Mouse (Mus musculus) MEL (cell line): ENCODE results near the gene Psmc5. TPM values are rescaled to one million over a fixed set of nuclear protein-coding genes. Genes with fewer than 3 reads are reported as not detected.

Source experiments
- DNase-seq: peaks from one replicate; pipeline ENCODE4 v3.0.0; 2011; ENCODE audit warnings: low read depth, low spot score
- H3K27ac ChIP-seq: 2 replicates; pipeline ENCODE4 v1.5.1; 2012; ENCODE audit warnings: low read depth, mild to moderate bottlenecking, control low read depth, low read length, moderate library complexity; ENCODE audit not compliant: control insufficient read depth
- H3K27me3 ChIP-seq, 2 experiments: fragments of 150-350 bp in 1 of 2; sonication (generic) in 1 of 2; 2 replicates each; pipeline ENCODE4 v1.6.1; 2012; ENCODE audit warnings: low read length in 2 of 2, mild to moderate bottlenecking in 2 of 2, improper control_type of control experiment in 1 of 2, moderate library complexity in 1 of 2; ENCODE audit not compliant: insufficient read depth in 2 of 2, control insufficient read depth in 1 of 2
- H3K36me3 ChIP-seq, 2 experiments: 2 replicates each; pipeline ENCODE4 v1.6.1; 2012 to 2014; ENCODE audit warnings: low read length in 2 of 2, improper control_type of control experiment in 1 of 2, inconsistent platforms in 1 of 2, mild to moderate bottlenecking in 1 of 2; ENCODE audit not compliant: insufficient read depth in 2 of 2, control insufficient read depth in 1 of 2
- H3K4me1 ChIP-seq, 2 experiments: fragments of 150-350 bp in 1 of 2; sonication (generic) in 1 of 2; 2 replicates each; pipeline ENCODE4 v1.6.1; 2012; ENCODE audit warnings: low read length in 2 of 2, improper control_type of control experiment in 1 of 2, mild to moderate bottlenecking in 1 of 2; ENCODE audit not compliant: insufficient read depth in 2 of 2, control insufficient read depth in 1 of 2
- H3K4me3 ChIP-seq, 2 experiments: fragments of 150-350 bp in 1 of 2; sonication (generic) in 1 of 2; 2 replicates each; pipeline ENCODE4 v1.5.1; 2012; ENCODE audit warnings: low read depth in 2 of 2, low read length in 2 of 2, mild to moderate bottlenecking in 2 of 2, moderate library complexity in 2 of 2, control low read depth in 1 of 2, improper control_type of control experiment in 1 of 2; ENCODE audit not compliant: control insufficient read depth in 1 of 2, insufficient read depth in 1 of 2
- H3K79me2 ChIP-seq: 2 replicates; pipeline ENCODE4 v1.6.1; 2012; ENCODE audit warnings: mild to moderate bottlenecking, low read length, moderate library complexity; ENCODE audit not compliant: control insufficient read depth, poor library complexity, insufficient read depth
- H3K9ac ChIP-seq: 2 replicates; pipeline ENCODE4 v1.6.1; 2012; ENCODE audit warnings: low read depth, mild to moderate bottlenecking, control low read depth, low read length, moderate library complexity; ENCODE audit not compliant: control insufficient read depth, poor library complexity, severe bottlenecking
- H3K9me3 ChIP-seq: fragments of 150-350 bp; sonication (generic); replicated peaks from 2 replicates; pipeline ENCODE4 v1.6.1; 2012; ENCODE audit warnings: mild to moderate bottlenecking, low read length, improper control_type of control experiment, moderate library complexity; ENCODE audit not compliant: insufficient read depth
- BHLHE40 ChIP-seq: IDR thresholded peaks from 2 replicates; pipeline ENCODE4 v1.6.1; 2012; ENCODE audit warnings: low read depth, mild to moderate bottlenecking, inconsistent platforms, low read length, improper control_type of control experiment, borderline replicate concordance
- CHD1 ChIP-seq: IDR thresholded peaks from 2 replicates; pipeline ENCODE4 v1.6.1; 2012; ENCODE audit warnings: low read depth, mild to moderate bottlenecking, inconsistent platforms, low read length, improper control_type of control experiment
- CTCF ChIP-seq, 3 experiments: IDR thresholded peaks in 2 of 3; conservative IDR thresholded peaks in 1 of 3; 2 replicates each; pipeline ENCODE4 v1.5.1; 2011 to 2012; ENCODE audit warnings: low read length in 3 of 3, low read depth in 2 of 3, mild to moderate bottlenecking in 2 of 3, improper control_type of control experiment in 1 of 3, inconsistent platforms in 1 of 3, mixed read lengths in 1 of 3, moderate library complexity in 1 of 3; ENCODE audit not compliant: control insufficient read depth in 1 of 3, insufficient read depth in 1 of 3, poor library complexity in 1 of 3, severe bottlenecking in 1 of 3
- E2F4 ChIP-seq: IDR thresholded peaks from 2 replicates; pipeline ENCODE4 v1.6.1; 2011; ENCODE audit warnings: low read depth, low read length, improper control_type of control experiment, borderline replicate concordance
- EP300 ChIP-seq, 2 experiments: IDR thresholded peaks; 2 replicates each; pipeline ENCODE4 v1.6.1; 2011; ENCODE audit warnings: improper control_type of control experiment in 2 of 2, low read length in 2 of 2, low read depth in 1 of 2, mild to moderate bottlenecking in 1 of 2
- GATA1 ChIP-seq: IDR thresholded peaks from 2 replicates; pipeline ENCODE4 v1.6.1; 2011; ENCODE audit warnings: low read depth, low read length, improper control_type of control experiment
- KAT2A ChIP-seq: conservative IDR thresholded peaks from 2 replicates; pipeline ENCODE4 v1.6.1; 2012; ENCODE audit warnings: low read depth, low read length, improper control_type of control experiment, inconsistent platforms
- MAFK ChIP-seq: IDR thresholded peaks from 2 replicates; pipeline ENCODE4 v1.6.1; 2011; ENCODE audit warnings: low read depth, mild to moderate bottlenecking, low read length, improper control_type of control experiment, borderline replicate concordance
- MAX ChIP-seq: IDR thresholded peaks from 2 replicates; pipeline ENCODE4 v1.6.1; 2011; ENCODE audit warnings: low read length, improper control_type of control experiment
- MEF2A ChIP-seq: IDR thresholded peaks from 2 replicates; pipeline ENCODE4 v1.6.1; 2014; ENCODE audit warnings: low read depth, mild to moderate bottlenecking, inconsistent platforms, low read length, improper control_type of control experiment; ENCODE audit not compliant: poor library complexity, insufficient replicate concordance, severe bottlenecking; ENCODE audit errors: extremely low read depth
- MXI1 ChIP-seq: IDR thresholded peaks from 2 replicates; pipeline ENCODE4 v1.6.1; 2011; ENCODE audit warnings: mild to moderate bottlenecking, low read depth, low read length, improper control_type of control experiment
- POLR2A ChIP-seq, 2 experiments: IDR thresholded peaks; 2 replicates each; pipeline ENCODE4 v1.6.1; 2011 to 2012; ENCODE audit warnings: low read length in 2 of 2, mild to moderate bottlenecking in 2 of 2, control low read depth in 1 of 2, improper control_type of control experiment in 1 of 2, low read depth in 1 of 2, moderate library complexity in 1 of 2; ENCODE audit not compliant: control insufficient read depth in 1 of 2, insufficient read depth in 1 of 2, poor library complexity in 1 of 2
- RCOR1 ChIP-seq: IDR thresholded peaks from 2 replicates; pipeline ENCODE4 v1.6.1; 2012; ENCODE audit warnings: low read depth, mild to moderate bottlenecking, inconsistent platforms, low read length, improper control_type of control experiment
- SIN3A ChIP-seq: IDR thresholded peaks from 2 replicates; pipeline ENCODE4 v1.6.1; 2012; ENCODE audit warnings: low read length, improper control_type of control experiment, inconsistent platforms
- TAL1 ChIP-seq: IDR thresholded peaks from 2 replicates; pipeline ENCODE4 v1.6.1; 2012; ENCODE audit warnings: mild to moderate bottlenecking, inconsistent platforms, low read length, moderate library complexity, mixed read lengths
- TBP ChIP-seq: IDR thresholded peaks from 2 replicates; pipeline ENCODE4 v1.8.0; 2011; ENCODE audit warnings: low read depth, low read length, improper control_type of control experiment
- UBTF ChIP-seq: IDR thresholded peaks from 2 replicates; pipeline ENCODE4 v1.6.1; 2012; ENCODE audit warnings: low read depth, mild to moderate bottlenecking, inconsistent platforms, low read length, improper control_type of control experiment, moderate library complexity, borderline replicate concordance; ENCODE audit not compliant: insufficient read depth
- USF1 ChIP-seq: IDR thresholded peaks from 2 replicates; pipeline ENCODE4 v1.6.1; 2014; ENCODE audit warnings: low read depth, mild to moderate bottlenecking, inconsistent platforms, low read length, improper control_type of control experiment, moderate library complexity
- USF2 ChIP-seq, 2 experiments: IDR thresholded peaks; 2 replicates each; pipeline ENCODE4 v1.6.1; 2011 to 2012; ENCODE audit warnings: improper control_type of control experiment in 2 of 2, low read length in 2 of 2, borderline replicate concordance in 1 of 2, inconsistent platforms in 1 of 2, low read depth in 1 of 2, mild to moderate bottlenecking in 1 of 2; ENCODE audit not compliant: insufficient read depth in 1 of 2
- ZKSCAN1 ChIP-seq: IDR thresholded peaks from 2 replicates; pipeline ENCODE4 v1.6.1; 2012; ENCODE audit warnings: low read depth, mild to moderate bottlenecking, inconsistent platforms, low read length, improper control_type of control experiment, moderate library complexity
- ZMIZ1 ChIP-seq: IDR thresholded peaks from 2 replicates; pipeline ENCODE4 v1.6.1; 2012; ENCODE audit warnings: low read depth, mild to moderate bottlenecking, inconsistent platforms, low read length, improper control_type of control experiment, moderate library complexity
- ZNF384 ChIP-seq: IDR thresholded peaks from 2 replicates; pipeline ENCODE4 v1.6.1; 2012; ENCODE audit warnings: low read depth, mild to moderate bottlenecking, inconsistent platforms, low read length, improper control_type of control experiment
- polyA plus RNA-seq, 2 experiments: library from polyadenylated mRNA; stranded (reverse) in 1 of 2; unstranded in 1 of 2; fragments of >175 nt in 1 of 2; fragments of >200 nt in 1 of 2; gene quantifications; 2 replicates each; pipeline versions ENCODE4 v1.2.1 to v1.2.4; 2012; ENCODE audit warnings: low replicate concordance in 2 of 2, low read depth in 1 of 2; ENCODE audit not compliant: insufficient read length in 2 of 2, insufficient read depth in 1 of 2, missing spikeins in 1 of 2
- total RNA-seq: library from RNA; depleted of rRNA; stranded (reverse); fragments of 300-350 nt; gene quantifications from 2 replicates; pipeline ENCODE4 v1.2.3, GENCODE M21; 2012

The Psmc5 gene
- total and polyA plus RNA-seq, 3 experiments = 112 to 426 (median 290) TPM

DNA sequence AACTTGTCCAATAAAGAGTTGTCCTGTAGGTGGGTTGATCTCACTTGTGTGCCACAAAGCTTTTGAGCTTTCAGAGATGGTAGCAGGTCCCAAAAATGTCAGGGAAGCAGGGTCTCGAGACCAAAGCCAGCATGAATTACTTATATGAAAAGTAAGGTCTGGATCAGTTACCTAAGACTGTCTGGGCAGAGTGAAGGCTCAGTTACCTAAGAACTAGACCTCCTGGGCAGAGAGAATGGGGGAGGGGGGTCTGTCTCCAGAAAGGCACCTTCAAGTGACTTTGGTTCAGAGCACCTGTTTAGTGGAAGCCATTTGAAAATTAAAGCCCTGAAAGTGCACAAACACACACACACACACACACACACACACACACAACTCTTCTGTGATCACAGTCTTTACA lies 18.4 kb downstream of the Psmc5 start:
- peaks cover 0 to 34% of the 10 kb centered on the region in 2 experiments; a peak in 3 of 4 replicates for H3K4me1 ChIP-seq
- H3K27ac ChIP-seq = no peak overlapping the region

DNA sequence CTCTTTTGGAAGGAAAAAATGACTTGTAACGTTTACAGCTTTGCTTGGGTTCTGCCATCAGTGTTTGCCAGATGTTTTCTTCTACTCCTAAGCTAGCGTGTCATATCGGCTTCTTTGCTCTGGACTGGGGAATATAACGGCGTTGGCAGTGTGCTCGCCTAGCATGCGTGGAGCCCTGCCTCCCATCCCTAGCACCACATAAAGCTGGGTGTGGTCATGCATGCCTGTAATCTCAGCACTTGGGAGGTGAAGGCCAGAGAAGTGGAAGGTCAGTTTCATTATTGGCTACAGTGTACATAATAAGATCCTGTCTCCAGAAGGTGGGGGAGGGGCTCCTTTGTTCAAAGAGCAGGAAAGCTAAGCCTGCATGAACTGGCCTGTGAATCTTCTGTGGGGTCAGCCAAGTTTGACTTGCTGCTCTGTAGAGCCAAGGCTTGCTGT lies 19.0 kb downstream of the Psmc5 start:
- Histone ChIP-seq H3K27ac (no peak overlapping the region), H3K4me1 (peaks cover 0 to 34% of the 10 kb centered on the region in 2 experiments; a peak in 3 of 4 replicates), H3K9ac (no peak overlapping the region), H3K4me3 (no peak overlapping the region), H3K79me2 (peaks cover 29% of the 10 kb centered on the region), H3K36me3 (peaks cover 0 to 18% of the 10 kb centered on the region in 2 experiments; a peak in 2 of 4 replicates), H3K27me3 (no peaks in the 10 kb centered on the region), H3K9me3 (no peaks in the 10 kb centered on the region)
- no peak for TF ChIP-seq SIN3A
- no peak for TF ChIP-seq EP300 (IDR thresholded peaks at IDR 0.05; ENCODE audit: low read depth in 1 of 2, low read length in 2 of 2)
- TF ChIP-seq BHLHE40 = no peak
- no peak for TF ChIP-seq UBTF
- no peak for TF ChIP-seq E2F4
- no peak for TF ChIP-seq ZNF384
- TF ChIP-seq CHD1 = no peak
- TF ChIP-seq ZKSCAN1 = no peak
- TF ChIP-seq RCOR1 = no peak
- no peak for DNase-seq

More for the DNA sequence above, 18.4 kb downstream of the Psmc5 start:
- Histone ChIP-seq H3K27me3 (no peaks in the 10 kb centered on the region), H3K4me3 (no peak overlapping the region), H3K36me3 (peaks cover 0 to 18% of the 10 kb centered on the region in 2 experiments; a peak in 2 of 4 replicates), H3K9ac (no peak overlapping the region), H3K79me2 (peaks cover 32% of the 10 kb centered on the region), H3K9me3 (no peaks in the 10 kb centered on the region)
- no peak for DNase-seq
- no peak for TF ChIP-seq KAT2A
- TF ChIP-seq GATA1 = no peak
- no peak for TF ChIP-seq MXI1
- TF ChIP-seq POLR2A (IDR thresholded peaks at IDR 0.05; ENCODE audit: control insufficient read depth in 1 of 2, insufficient read depth in 1 of 2, low read depth in 1 of 2, low read length in 2 of 2, poor library complexity in 1 of 2) = no peak
- no peak for TF ChIP-seq MAFK
- no peak for TF ChIP-seq UBTF
- TF ChIP-seq USF1 = no peak
- no peak for TF ChIP-seq MEF2A
- no peak for TF ChIP-seq EP300 (IDR thresholded peaks at IDR 0.05; ENCODE audit: low read depth in 1 of 2, low read length in 2 of 2)
- TF ChIP-seq USF2 (IDR thresholded peaks at IDR 0.05; ENCODE audit: borderline replicate concordance in 1 of 2, insufficient read depth in 1 of 2, low read depth in 1 of 2, low read length in 2 of 2) = no peak
- TF ChIP-seq TAL1 = no peak
- TF ChIP-seq ZMIZ1 = no peak
- TF ChIP-seq SIN3A = no peak
- TF ChIP-seq E2F4 = no peak
- TF ChIP-seq MAX = no peak
- no peak for TF ChIP-seq ZKSCAN1
- no peak for TF ChIP-seq CTCF (IDR thresholded peaks at IDR 0.05 in 2 of 3, conservative IDR thresholded peaks at IDR 0.05 in 1 of 3; ENCODE audit: control insufficient read depth in 1 of 3, insufficient read depth in 1 of 3, low read depth in 2 of 3, low read length in 3 of 3, poor library complexity in 1 of 3, severe bottlenecking in 1 of 3)
- no peak for TF ChIP-seq RCOR1
- no peak for TF ChIP-seq TBP
